Mouse (Mus musculus) stomach, postnatal 0 days (tissue): ENCODE data around the gene Apmap. TPM values are rescaled to one million over a fixed set of nuclear protein-coding genes. Genes with fewer than 3 reads are reported as not detected.

ENCODE experiments used
- ATAC-seq: fragments of 200-750 bp; cut with Nextera tagmentation; 2 replicates; pipeline ENCODE4 v1.8.0; 2017; ENCODE audit not compliant: low FRiP score, low TSS enrichment
- DNase-seq: peaks from one replicate; pipeline ENCODE4 v3.0.0-alpha.2; 2016; ENCODE audit warnings: low spot score
- H3K27ac ChIP-seq: fragments of 300-500 bp; sonication (generic); replicated peaks from 2 replicates; pipeline ENCODE4 v1.5.1; 2014; ENCODE audit warnings: mild to moderate bottlenecking, control low read depth
- H3K27me3 ChIP-seq: fragments of 300-500 bp; sonication (generic); 2 replicates; pipeline ENCODE4 v1.6.1; 2014; ENCODE audit warnings: low read length; ENCODE audit not compliant: control insufficient read depth, insufficient read depth
- H3K36me3 ChIP-seq: fragments of 300-500 bp; sonication (generic); 2 replicates; pipeline ENCODE4 v1.6.1; 2014; ENCODE audit warnings: low read length, mixed read lengths; ENCODE audit not compliant: control insufficient read depth, insufficient read depth
- H3K4me1 ChIP-seq: fragments of 300-500 bp; sonication (generic); replicated peaks from 2 replicates; pipeline ENCODE4 v1.6.1; 2014; ENCODE audit warnings: antibody characterized with exemption; ENCODE audit not compliant: control insufficient read depth, insufficient read depth
- H3K4me2 ChIP-seq: fragments of 300-500 bp; sonication (generic); replicated peaks from 2 replicates; pipeline ENCODE4 v1.6.1; 2014; ENCODE audit warnings: low read depth, mild to moderate bottlenecking, control low read depth, moderate library complexity
- H3K4me3 ChIP-seq: fragments of 300-500 bp; sonication (generic); 2 replicates; pipeline ENCODE4 v1.5.1; 2014; ENCODE audit warnings: low read depth, low read length, control low read depth
- H3K9ac ChIP-seq: fragments of 300-500 bp; sonication (generic); 2 replicates; pipeline ENCODE4 v1.6.1; 2014; ENCODE audit warnings: mild to moderate bottlenecking, low read length, control low read depth, mixed read lengths
- H3K9me3 ChIP-seq: fragments of 300-500 bp; sonication (generic); 2 replicates; pipeline ENCODE4 v1.6.1; 2016; ENCODE audit warnings: low read length; ENCODE audit not compliant: control insufficient read depth
- CTCF ChIP-seq: IDR thresholded peaks from 2 replicates; pipeline ENCODE4 v1.5.1; 2016; ENCODE audit warnings: antibody characterized with exemption, low read depth, mild to moderate bottlenecking, moderate library complexity
- EP300 ChIP-seq: optimal IDR thresholded peaks from 2 replicates; pipeline ENCODE3; 2016; ENCODE audit warnings: antibody characterized with exemption
- WGBS: fragments of 180-500 bp; shearing (Covaris S2); extraction: QIAGEN DNeasy Blood & Tissue Kit; methylation state at CpG from one replicate; pipeline ENCODE4 v1.1.7; 2014; 5-methylcytosine and 5-hydroxymethylcytosine counted together
- polyA plus RNA-seq: library from polyadenylated mRNA; unstranded; fragments of >200 nt; fragmentation: Nextera tagmentation; extraction: Ambion mirVana; gene quantifications from 2 replicates; pipeline ENCODE4 v1.2.1, GENCODE M21; 2015

The Apmap gene
- polyA plus RNA-seq, 1 experiment from 2014 or later = 30.0 TPM

- no peaks in the 10 kb centered on the region for H3K4me1 ChIP-seq
- H3K27ac ChIP-seq = no peak overlapping the region
- H3K4me2 ChIP-seq = no peak overlapping the region
- DNase-seq (peak; percentile 28), ATAC-seq (peak; percentile 50)
- 82% methylated on average over 8 of the region's 8 CpGs for WGBS
- H3K4me3 ChIP-seq = no peak overlapping the region
- TF ChIP-seq CTCF (no peak), EP300 (no peak)
- H3K9ac ChIP-seq = no peak overlapping the region
- no peaks in the 10 kb centered on the region for H3K9me3 ChIP-seq
- no peaks in the 10 kb centered on the region for H3K27me3 ChIP-seq
- H3K36me3 ChIP-seq = peaks cover 4% of the 10 kb centered on the region; the same call in 1 of the 2 replicates
These were observed 35.5 kb upstream of the Apmap start for GRCm38 (mm10) chr2:150643726-150644415.

GRCm38 (mm10) chr2:150643166-150643565, 34.8 kb upstream of the Apmap start:
- H3K4me1 ChIP-seq = no peaks in the 10 kb centered on the region

GRCm38 (mm10) chr2:150638370-150638733, 30.0 kb upstream of the Apmap start:
- Histone ChIP-seq H3K9me3 (no peaks in the 10 kb centered on the region), H3K4me2 (no peak overlapping the region), H3K9ac (no peak overlapping the region), H3K4me3 (no peak overlapping the region), H3K36me3 (peaks cover 12% of the 10 kb centered on the region; the same call in 1 of the 2 replicates), H3K27ac (no peak overlapping the region), H3K27me3 (no peaks in the 10 kb centered on the region), H3K4me1 (no peaks in the 10 kb centered on the region)
- DNase-seq (no peak), ATAC-seq (no peak)
- TF ChIP-seq CTCF (no peak), EP300 (no peak)
- 56% methylated on average over 2 of the region's 2 CpGs for WGBS

More at GRCm38 (mm10) chr2:150643166-150643565, 34.8 kb upstream of the Apmap start:
- Histone ChIP-seq H3K4me3 (no peak overlapping the region), H3K4me2 (no peak overlapping the region), H3K27ac (no peak overlapping the region), H3K9me3 (no peaks in the 10 kb centered on the region), H3K9ac (no peak overlapping the region), H3K27me3 (no peaks in the 10 kb centered on the region), H3K36me3 (peaks cover 7% of the 10 kb centered on the region; the same call in 1 of the 2 replicates)
- DNase-seq = no peak
- ATAC-seq = no peak
- 63% methylated on average over 1 of the region's 1 CpGs for WGBS
- no peak for TF ChIP-seq EP300
- no peak for TF ChIP-seq CTCF

- Histone ChIP-seq H3K27ac (no peak overlapping the region), H3K36me3 (peaks cover 12% of the 10 kb centered on the region; the same call in 1 of the 2 replicates), H3K9me3 (no peaks in the 10 kb centered on the region), H3K4me1 (no peaks in the 10 kb centered on the region), H3K4me3 (no peak overlapping the region), H3K9ac (no peak overlapping the region), H3K4me2 (no peak overlapping the region), H3K27me3 (no peaks in the 10 kb centered on the region)
- DNase-seq = no peak
- TF ChIP-seq CTCF (no peak), EP300 (no peak)
- 74% methylated on average over 6 of the region's 6 CpGs for WGBS
- ATAC-seq = no peak
These were observed 29.5 kb upstream of the Apmap start for GRCm38 (mm10) chr2:150637702-150638369.

- Histone ChIP-seq H3K4me1 (no peaks in the 10 kb centered on the region), H3K4me2 (no peak overlapping the region), H3K27ac (no peak overlapping the region), H3K27me3 (no peaks in the 10 kb centered on the region), H3K9me3 (no peaks in the 10 kb centered on the region), H3K4me3 (no peak overlapping the region), H3K36me3 (0 out of 2 replicates have a peak, but pooled peaks cover 7% of the 10 kb centered on the region), H3K9ac (no peak overlapping the region)
- DNase-seq (no peak), ATAC-seq (no peak)
- no peak for TF ChIP-seq CTCF
- TF ChIP-seq EP300 = no peak
- WGBS = 57% methylated on average over 3 of the region's 3 CpGs
These were observed 27.6 kb upstream of the Apmap start for GRCm38 (mm10) chr2:150635877-150636446.
